Mouse (Mus musculus) liver, embryonic 14.5 days (tissue): ENCODE measurements around the gene Mtfr1l. TPM values are rescaled to one million over a fixed set of nuclear protein-coding genes. Genes with fewer than 3 reads are reported as not detected.

Source experiments
- ATAC-seq: fragments of 200-750 bp; cut with Nextera tagmentation; 2 replicates; pipeline ENCODE4 v1.8.0; 2017; ENCODE audit warnings: moderate number of reproducible peaks, mild to moderate bottlenecking, moderate library complexity; ENCODE audit not compliant: insufficient read depth
- DNase-seq, 3 experiments: peaks; one replicate each; pipeline ENCODE4 v3.0.0-alpha.2; 2012 to 2013; ENCODE audit warnings: low read depth in 3 of 3, low spot score in 3 of 3
- H3K27ac ChIP-seq: fragments of 300-500 bp; sonication (generic); 2 replicates; pipeline ENCODE4 v1.5.1; 2014; ENCODE audit warnings: moderate library complexity, mild to moderate bottlenecking, control low read depth, inconsistent platforms
- H3K27me3 ChIP-seq: fragments of 300-500 bp; sonication (generic); 2 replicates; pipeline ENCODE4 v1.6.1; 2014; ENCODE audit warnings: mild to moderate bottlenecking, low read length, moderate library complexity; ENCODE audit not compliant: control insufficient read depth, insufficient read depth
- H3K36me3 ChIP-seq: fragments of 300-500 bp; sonication (generic); replicated peaks from 2 replicates; pipeline ENCODE4 v1.6.1; 2014; ENCODE audit warnings: low read depth; ENCODE audit not compliant: control insufficient read depth, insufficient read depth
- H3K4me1 ChIP-seq, 2 experiments: fragments of 200-500 bp in 1 of 2; fragments of 300-500 bp in 1 of 2; sonication (generic) in 1 of 2; replicated peaks; 2 replicates each; pipeline ENCODE4 v1.6.1; 2012 to 2014; ENCODE audit warnings: antibody characterized with exemption in 1 of 2, inconsistent platforms in 1 of 2, low read length in 1 of 2; ENCODE audit not compliant: control insufficient read depth in 2 of 2, insufficient read depth in 2 of 2
- H3K4me2 ChIP-seq: fragments of 300-500 bp; sonication (generic); 2 replicates; pipeline ENCODE4 v1.6.1; 2014; ENCODE audit warnings: low read depth, mild to moderate bottlenecking, control low read depth, moderate library complexity
- H3K4me3 ChIP-seq, 2 experiments: fragments of 200-500 bp in 1 of 2; fragments of 300-500 bp in 1 of 2; sonication (generic) in 1 of 2; 2 replicates each; pipeline ENCODE4 v1.5.1; 2012 to 2014; ENCODE audit warnings: low read depth in 2 of 2, low read length in 2 of 2, mild to moderate bottlenecking in 2 of 2, control low read depth in 1 of 2, inconsistent platforms in 1 of 2, moderate library complexity in 1 of 2; ENCODE audit not compliant: insufficient read depth in 1 of 2
- H3K9ac ChIP-seq: fragments of 300-500 bp; sonication (generic); replicated peaks from 2 replicates; pipeline ENCODE4 v1.6.1; 2014; ENCODE audit warnings: mild to moderate bottlenecking, control low read depth, moderate library complexity
- H3K9me3 ChIP-seq: fragments of 300-500 bp; sonication (generic); 2 replicates; pipeline ENCODE4 v1.6.1; 2016; ENCODE audit warnings: low read length, mixed read lengths; ENCODE audit not compliant: control insufficient read depth
- CTCF ChIP-seq: IDR thresholded peaks from 2 replicates; pipeline ENCODE4 v1.5.1; 2016; ENCODE audit warnings: antibody characterized with exemption, low read depth, control low read depth
- EP300 ChIP-seq: IDR thresholded peaks from 2 replicates; pipeline ENCODE4 v1.6.1; 2016; ENCODE audit warnings: antibody characterized with exemption, low read depth
- WGBS: fragments of 180-500 bp; shearing (Covaris S2); extraction: QIAGEN DNeasy Blood & Tissue Kit; methylation state at CpG from one replicate; pipeline ENCODE4 v1.1.7; 2014; ENCODE audit not compliant: insufficient replicate concordance; 5-methylcytosine and 5-hydroxymethylcytosine counted together
- polyA plus RNA-seq, 2 experiments: library from polyadenylated mRNA; depleted of rRNA in 1 of 2; stranded (reverse) in 1 of 2; unstranded in 1 of 2; fragments of >200 nt; fragmentation: Nextera tagmentation in 1 of 2; extraction: Ambion mirVana in 1 of 2; gene quantifications; 2 replicates each; pipeline versions ENCODE4 v1.2.1 to v1.2.3; 2012 to 2014

The Mtfr1l gene
- polyA plus RNA-seq, 2 experiments = 28.4 to 41.6 TPM

DNA sequence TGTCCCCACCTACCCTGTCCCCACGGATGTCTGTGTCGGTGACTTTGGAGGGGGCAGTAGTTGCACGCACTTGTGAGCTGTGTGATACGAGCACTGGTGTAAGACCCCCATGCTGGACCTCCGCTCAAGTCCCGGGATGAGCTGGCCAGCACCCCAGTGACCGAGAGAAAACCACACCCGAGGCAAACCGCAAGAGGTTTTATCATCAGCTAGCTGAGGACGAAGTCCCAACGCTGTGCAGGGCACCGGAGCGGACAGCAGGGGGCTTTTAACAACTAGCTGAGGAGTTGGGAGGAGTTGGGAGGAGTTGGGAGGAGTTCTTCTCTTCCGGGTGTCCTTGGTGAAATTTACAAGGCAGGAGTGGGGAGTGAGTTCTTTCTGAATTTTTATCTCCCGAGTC is 22.4 kb downstream of the Mtfr1l start:
- ATAC-seq = peak; percentile 42
- Histone ChIP-seq H3K4me3 (peak overlapping the region; percentile 58 to 70), H3K9me3 (no peaks in the 10 kb centered on the region), H3K27me3 (no peaks in the 10 kb centered on the region), H3K4me1 (peaks cover 46 to 57% of the 10 kb centered on the region in 2 experiments), H3K27ac (peak overlapping the region; percentile 76), H3K4me2 (peak overlapping the region; percentile 79), H3K36me3 (peaks cover 6% of the 10 kb centered on the region), H3K9ac (peak overlapping the region; percentile 52)
- TF ChIP-seq EP300 (no peak), CTCF (peak; percentile 87)
- WGBS = 4% methylated on average over 15 of the region's 15 CpGs
- DNase-seq = peak in 1 of 3 experiments; percentile 86

DNA sequence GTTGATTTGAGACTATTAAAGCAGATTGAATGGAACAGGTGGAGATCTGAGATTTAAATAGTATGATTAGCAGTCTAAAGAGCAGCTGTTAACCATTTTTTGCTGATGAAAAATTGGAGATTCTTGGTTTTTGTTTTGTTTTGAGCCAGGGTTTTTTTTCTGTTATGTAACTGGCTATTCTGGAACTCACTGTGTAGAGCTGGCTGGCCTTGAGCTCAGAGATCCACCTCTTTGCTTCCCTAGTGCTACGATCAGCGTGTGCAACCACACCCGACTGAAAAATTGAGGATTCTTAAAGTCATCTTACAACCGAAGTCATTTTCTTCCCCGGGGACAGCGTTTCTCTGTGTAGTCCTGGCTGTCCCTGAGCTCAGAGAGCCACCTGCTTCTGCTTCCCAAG is 23.5 kb downstream of the Mtfr1l start:
- peaks cover 45 to 54% of the 10 kb centered on the region in 2 experiments for H3K4me1 ChIP-seq
- H3K9ac ChIP-seq = peak overlapping the region; percentile 68
- H3K36me3 ChIP-seq = peaks cover 6% of the 10 kb centered on the region

DNA sequence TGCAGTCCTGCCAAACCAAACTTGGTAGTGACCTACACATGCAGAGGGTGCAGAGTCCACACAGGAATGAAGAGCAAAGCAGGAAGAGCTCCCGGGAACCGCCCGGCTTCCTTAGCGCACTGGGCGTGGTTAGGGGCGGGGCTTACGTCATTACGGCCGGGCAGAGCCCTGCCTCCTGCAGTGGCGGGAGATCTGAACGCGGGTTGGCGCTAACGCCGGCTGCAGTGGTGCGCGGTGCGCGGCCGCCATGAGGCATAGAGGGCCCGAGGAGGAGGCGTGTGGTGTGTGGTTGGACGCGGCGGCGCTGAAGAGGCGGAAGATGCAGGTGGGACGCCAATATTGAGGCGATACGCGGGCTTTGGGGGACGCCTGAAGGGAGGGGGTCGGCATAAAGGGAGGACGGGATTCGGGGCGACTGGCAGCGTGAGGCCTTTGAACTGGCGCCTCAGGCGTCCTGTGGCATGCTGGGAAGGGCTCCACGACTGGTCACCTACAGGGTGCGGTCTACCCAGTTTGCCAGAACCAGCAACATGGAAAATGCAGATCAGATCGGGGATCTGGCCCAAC is 24.3 kb downstream of the Mtfr1l start, which contains the start of gene Aunip:
Aunip (plus strand) TSS at position 155 of the 567 bp plus-strand sequence.
- H3K4me1 ChIP-seq = peaks cover 47 to 59% of the 10 kb centered on the region in 2 experiments
- peak; percentile 84 for ATAC-seq

More for the DNA sequence above, 23.5 kb downstream of the Mtfr1l start:
- ATAC-seq (no peak), DNase-seq (no peak)
- 16% methylated on average over 6 of the region's 6 CpGs for WGBS
- no peak for TF ChIP-seq EP300
- TF ChIP-seq CTCF = no peak
- peak overlapping the region; percentile 70 for H3K4me3 ChIP-seq
- no peaks in the 10 kb centered on the region for H3K9me3 ChIP-seq
- H3K27me3 ChIP-seq = no peaks in the 10 kb centered on the region
- peak overlapping the region; percentile 79 for H3K4me2 ChIP-seq
- peak overlapping the region; percentile 68 for H3K27ac ChIP-seq

DNA sequence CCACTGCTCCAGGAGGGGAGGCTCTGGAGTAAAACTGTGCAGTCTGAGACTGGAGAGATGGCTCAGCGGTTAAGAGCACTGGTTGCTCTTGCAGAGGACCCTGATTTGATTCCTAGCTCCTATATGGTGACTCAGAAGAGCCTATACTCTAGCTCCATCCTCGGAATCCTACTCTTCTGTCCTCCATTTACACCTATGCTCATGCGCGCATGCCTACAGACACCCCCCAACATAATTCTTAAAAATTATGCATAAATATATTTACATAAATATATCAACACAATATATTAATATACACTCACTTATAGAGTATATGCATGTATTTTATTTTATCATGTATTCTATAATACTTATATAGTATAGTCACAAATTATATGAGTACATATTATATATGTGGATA is 24.8 kb downstream of the Mtfr1l start:
- no peak overlapping the region for H3K4me3 ChIP-seq
- ATAC-seq = no peak

More for the DNA sequence above, 24.3 kb downstream of the Mtfr1l start, which contains the start of gene Aunip:
- peak within 1 kb of the TSS; percentile 68 for H3K9ac ChIP-seq
- peak within 1 kb of the TSS; percentile 79 for H3K4me2 ChIP-seq
- WGBS = under 1% methylated on average over 42 of the region's 42 CpGs
- H3K4me3 ChIP-seq = peak within 1 kb of the TSS; percentile 70
- H3K27ac ChIP-seq = peak within 1 kb of the TSS; percentile 68
- peaks cover 6% of the 10 kb centered on the region for H3K36me3 ChIP-seq
- H3K27me3 ChIP-seq = no peaks in the 10 kb centered on the region
- no peaks in the 10 kb centered on the region for H3K9me3 ChIP-seq
- DNase-seq = peak; percentile 78 to 86 (median 84)
- TF ChIP-seq EP300 = no peak
- TF ChIP-seq CTCF = peak; percentile 31; the same call in 1 of the 2 replicates

DNA sequence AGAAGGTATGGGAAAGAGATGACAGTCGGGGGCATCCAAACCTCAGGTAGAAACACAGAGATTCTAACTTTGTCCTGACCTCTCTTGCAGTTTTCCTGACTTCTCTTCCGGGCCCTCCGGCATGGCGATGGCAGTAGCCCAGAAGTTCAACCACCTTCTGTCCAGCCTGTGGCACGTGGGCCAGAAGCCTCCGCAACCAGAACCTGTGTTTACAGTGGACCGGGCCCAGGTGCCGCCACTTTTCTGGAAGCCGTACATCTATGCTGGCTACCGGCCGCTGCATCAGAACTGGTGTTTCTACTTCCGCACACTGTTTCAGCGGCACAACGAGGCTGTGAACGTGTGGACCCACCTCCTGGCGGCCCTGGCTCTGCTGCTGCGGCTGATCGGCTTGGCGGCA is 28.5 kb downstream of the Mtfr1l start:
- H3K4me3 ChIP-seq = no peak overlapping the region
- H3K9me3 ChIP-seq = no peaks in the 10 kb centered on the region
- no peak for DNase-seq
- no peaks in the 10 kb centered on the region for H3K27me3 ChIP-seq
- H3K9ac ChIP-seq = no peak overlapping the region
- no peak for ATAC-seq
- 88% methylated on average over 19 of the region's 19 CpGs for WGBS
- H3K4me1 ChIP-seq = peaks cover 38 to 47% of the 10 kb centered on the region in 2 experiments
- peak overlapping the region; percentile 49 for H3K27ac ChIP-seq
- H3K4me2 ChIP-seq = no peak overlapping the region
- H3K36me3 ChIP-seq = no peaks in the 10 kb centered on the region
- TF ChIP-seq CTCF = no peak
- no peak for TF ChIP-seq EP300

More for the DNA sequence above, 24.8 kb downstream of the Mtfr1l start:
- H3K36me3 ChIP-seq = peaks cover 6% of the 10 kb centered on the region
- H3K4me2 ChIP-seq = peak overlapping the region; percentile 79
- TF ChIP-seq CTCF (no peak), EP300 (no peak)
- H3K27me3 ChIP-seq = no peaks in the 10 kb centered on the region
- no peak overlapping the region; the same call in 1 of the 2 replicates for H3K9ac ChIP-seq
- 76% methylated on average over 4 of the region's 4 CpGs for WGBS
- no peak for DNase-seq
- H3K4me1 ChIP-seq = peaks cover 49 to 58% of the 10 kb centered on the region in 2 experiments
- no peak overlapping the region for H3K27ac ChIP-seq
- H3K9me3 ChIP-seq = no peaks in the 10 kb centered on the region
